Mouse (Mus musculus): ENCODE data around the gene Polr3gl. TPM values are rescaled to one million over a fixed set of nuclear protein-coding genes. Genes with fewer than 3 reads are reported as not detected.

Gene Polr3gl
- polyA plus RNA-seq, 1 experiment from 2014 or later, result 18.5 TPM

DNA sequence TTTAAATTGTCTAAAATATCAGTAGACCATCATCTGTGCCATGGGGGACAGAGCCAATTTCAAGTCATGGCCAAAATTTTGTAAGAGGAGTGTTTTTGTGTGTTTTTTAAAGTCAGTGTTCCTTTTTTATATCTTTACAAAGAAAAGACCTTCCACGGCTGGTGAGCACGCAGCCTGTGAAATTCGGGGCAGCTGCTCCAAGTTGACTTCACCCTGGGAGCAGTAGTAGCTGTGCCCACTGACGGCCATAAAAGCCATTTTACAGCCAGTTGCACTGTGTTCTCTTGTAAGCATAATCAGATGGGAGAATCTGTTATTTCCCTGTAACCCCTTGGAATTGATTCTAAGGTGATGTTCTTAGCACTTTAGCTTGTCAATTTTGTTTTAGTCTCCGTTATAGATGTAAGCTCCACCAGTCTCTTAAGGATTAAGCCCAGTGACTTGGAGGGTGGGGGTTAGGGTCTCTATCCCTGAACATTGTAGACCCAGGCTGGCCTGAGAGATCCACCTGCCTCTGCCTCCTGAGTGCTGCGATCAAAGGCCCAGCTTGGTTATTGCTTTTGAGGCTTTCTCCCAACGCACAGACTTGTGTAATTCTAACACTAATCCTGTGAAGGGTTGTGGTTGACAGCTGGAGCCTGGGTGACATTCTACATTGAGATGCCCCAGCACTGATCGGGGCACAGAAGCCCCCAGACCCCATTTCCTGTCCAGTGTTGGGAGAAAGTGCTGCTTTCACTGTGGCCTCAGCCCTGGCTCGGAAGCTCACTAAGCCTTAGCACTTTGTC is 32.9 kb downstream of the Polr3gl start:
- no peak for DNase-seq (ENCODE audit: low spot score)
- 87% methylated on average over 9 of the region's 9 CpGs for WGBS
- ATAC-seq (ENCODE audit: low FRiP score), result no peak
- no peak overlapping the region for H3K9ac ChIP-seq
- peaks cover 21% of the 10 kb centered on the region for H3K36me3 ChIP-seq (replicated peaks; ENCODE audit: control insufficient read depth, insufficient read depth)
- peaks cover 44% of the 10 kb centered on the region for H3K4me1 ChIP-seq (replicated peaks; ENCODE audit: control insufficient read depth, insufficient read depth, low read length)
- peak overlapping the region; percentile 85 for H3K4me2 ChIP-seq (replicated peaks)
- no peak overlapping the region for H3K27ac ChIP-seq
- H3K27me3 ChIP-seq (ENCODE audit: control insufficient read depth, insufficient read depth, low read length), result no peaks in the 10 kb centered on the region
- no peaks in the 10 kb centered on the region for H3K9me3 ChIP-seq (ENCODE audit: control insufficient read depth, low read length)
- peak overlapping the region; percentile 64 for H3K4me3 ChIP-seq (replicated peaks; ENCODE audit: low read length)

DNA sequence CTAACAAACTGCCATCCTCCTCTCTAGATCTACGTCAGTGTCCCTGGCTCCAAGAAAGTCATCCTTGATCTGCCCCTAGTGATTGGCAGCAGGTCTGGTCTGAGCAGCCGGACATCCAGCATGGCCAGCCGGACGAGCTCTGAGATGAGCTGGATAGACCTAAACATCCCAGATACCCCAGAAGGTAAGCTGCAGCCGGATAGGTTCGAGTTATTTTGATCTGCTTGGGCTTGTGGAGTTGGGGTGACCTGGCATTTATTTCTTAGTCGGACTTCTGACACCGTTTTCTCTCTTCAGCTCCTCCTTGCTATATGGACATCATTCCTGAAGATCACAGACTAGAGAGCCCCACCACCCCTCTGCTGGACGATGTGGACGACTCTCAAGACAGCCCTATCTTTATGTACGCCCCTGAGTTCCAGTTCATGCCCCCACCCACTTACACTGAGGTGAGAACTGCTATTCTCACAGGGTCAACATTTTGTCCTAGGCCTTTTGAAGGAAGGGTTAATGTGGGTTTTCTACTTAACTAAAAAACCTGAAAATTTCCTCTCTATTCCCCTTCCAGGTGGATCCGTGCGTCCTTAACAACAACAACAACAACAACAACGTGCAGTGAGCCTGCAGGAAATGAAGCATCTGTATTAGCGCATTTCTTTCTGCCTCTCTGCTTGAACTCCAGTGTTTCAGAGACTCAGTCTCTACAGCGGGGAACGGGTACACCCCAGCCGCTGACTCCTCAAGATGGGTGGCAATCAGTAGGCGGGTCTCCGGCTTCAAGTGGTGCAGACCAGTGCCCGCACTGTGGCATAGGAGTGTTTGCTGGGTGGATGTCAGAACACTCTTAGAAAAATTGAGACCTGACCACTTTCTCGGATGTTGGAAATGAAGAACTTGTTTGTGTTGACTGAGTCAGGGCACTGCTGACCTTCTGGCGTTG is 33.8 kb downstream of the Polr3gl start:
- WGBS, result 87% methylated on average over 23 of the region's 23 CpGs
- Histone ChIP-seq H3K9ac (peak overlapping the region; percentile 61), H3K4me1 (replicated peaks; ENCODE audit: control insufficient read depth, insufficient read depth, low read length) (peaks cover 44% of the 10 kb centered on the region), H3K36me3 (replicated peaks; ENCODE audit: control insufficient read depth, insufficient read depth) (peaks cover 21% of the 10 kb centered on the region), H3K27me3 (ENCODE audit: control insufficient read depth, insufficient read depth, low read length) (no peaks in the 10 kb centered on the region), H3K4me3 (replicated peaks; ENCODE audit: low read length) (peak overlapping the region; percentile 64), H3K9me3 (ENCODE audit: control insufficient read depth, low read length) (no peaks in the 10 kb centered on the region), H3K27ac (no peak overlapping the region), H3K4me2 (replicated peaks) (peak overlapping the region; percentile 85)
- ATAC-seq (ENCODE audit: low FRiP score) (no peak), DNase-seq (ENCODE audit: low spot score) (no peak)

DNA sequence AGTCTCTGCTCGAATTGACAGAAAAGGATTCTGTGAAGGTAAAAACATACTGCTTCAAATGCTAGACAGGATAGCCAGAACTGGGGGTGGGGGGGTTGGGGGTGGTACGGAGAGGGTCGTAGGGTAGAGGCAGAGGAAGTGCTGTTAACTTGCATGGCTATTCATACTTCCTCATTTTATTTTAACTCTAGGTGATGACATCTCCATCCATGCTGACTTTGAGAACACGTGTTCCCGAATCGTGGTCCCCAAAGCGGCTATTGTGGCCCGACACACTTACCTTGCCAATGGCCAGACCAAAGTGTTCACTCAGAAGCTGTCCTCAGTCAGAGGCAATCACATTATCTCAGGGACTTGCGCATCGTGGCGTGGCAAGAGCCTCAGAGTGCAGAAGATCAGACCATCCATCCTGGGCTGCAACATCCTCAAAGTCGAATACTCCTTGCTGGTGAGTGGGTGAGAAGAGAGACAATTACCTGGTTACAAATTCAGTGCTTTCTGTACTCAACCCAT is 34.5 kb downstream of the Polr3gl start:
- H3K4me3 ChIP-seq (replicated peaks; ENCODE audit: low read length), result peak overlapping the region; percentile 64
- H3K4me1 ChIP-seq (replicated peaks; ENCODE audit: control insufficient read depth, insufficient read depth, low read length), result peaks cover 44% of the 10 kb centered on the region
- peak overlapping the region; percentile 85 for H3K4me2 ChIP-seq (replicated peaks)
- H3K27me3 ChIP-seq (ENCODE audit: control insufficient read depth, insufficient read depth, low read length), result no peaks in the 10 kb centered on the region
- ATAC-seq (ENCODE audit: low FRiP score) (no peak), DNase-seq (ENCODE audit: low spot score) (no peak)
- no peaks in the 10 kb centered on the region for H3K9me3 ChIP-seq (ENCODE audit: control insufficient read depth, low read length)
- peak overlapping the region; percentile 61 for H3K9ac ChIP-seq
- WGBS, result 81% methylated on average over 12 of the region's 12 CpGs
- H3K36me3 ChIP-seq (replicated peaks; ENCODE audit: control insufficient read depth, insufficient read depth), result peaks cover 21% of the 10 kb centered on the region
- no peak overlapping the region for H3K27ac ChIP-seq

DNA sequence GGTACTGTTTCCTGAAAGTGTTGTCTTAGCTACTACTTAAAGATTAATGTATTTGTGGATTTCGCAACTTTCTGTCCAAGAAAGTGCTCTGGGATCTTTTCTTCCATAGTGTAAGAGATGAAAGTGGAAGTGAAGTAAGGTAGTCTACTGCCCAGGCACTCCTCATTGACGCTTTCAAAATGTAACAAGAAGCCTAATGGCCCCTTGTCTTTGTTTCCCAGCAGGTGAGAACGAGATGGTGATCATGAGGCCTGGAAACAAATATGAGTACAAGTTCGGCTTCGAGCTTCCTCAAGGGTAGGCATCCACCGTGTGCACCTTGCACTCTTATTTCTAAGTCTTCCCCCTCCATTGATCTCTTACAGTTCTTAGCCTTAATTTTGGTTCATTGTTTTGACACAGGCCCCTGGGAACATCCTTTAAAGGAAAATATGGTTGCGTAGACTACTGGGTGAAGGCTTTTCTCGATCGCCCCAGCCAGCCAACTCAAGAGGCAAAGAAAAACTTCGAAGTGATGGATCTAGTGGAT is 35.2 kb downstream of the Polr3gl start:
- H3K36me3 ChIP-seq (replicated peaks; ENCODE audit: control insufficient read depth, insufficient read depth), result peaks cover 21% of the 10 kb centered on the region
- WGBS, result 35% methylated on average over 10 of the region's 10 CpGs
- no peaks in the 10 kb centered on the region for H3K9me3 ChIP-seq (ENCODE audit: control insufficient read depth, low read length)
- ATAC-seq (ENCODE audit: low FRiP score) (no peak), DNase-seq (ENCODE audit: low spot score) (no peak)
- H3K27ac ChIP-seq, result no peak overlapping the region; the same call in 1 of the 2 replicates
- H3K4me2 ChIP-seq (replicated peaks), result peak overlapping the region; percentile 85
- peak overlapping the region; percentile 61 for H3K9ac ChIP-seq
- H3K4me3 ChIP-seq (replicated peaks; ENCODE audit: low read length), result peak overlapping the region; percentile 64
- peaks cover 44% of the 10 kb centered on the region for H3K4me1 ChIP-seq (replicated peaks; ENCODE audit: control insufficient read depth, insufficient read depth, low read length)
- H3K27me3 ChIP-seq (ENCODE audit: control insufficient read depth, insufficient read depth, low read length), result no peaks in the 10 kb centered on the region

DNA sequence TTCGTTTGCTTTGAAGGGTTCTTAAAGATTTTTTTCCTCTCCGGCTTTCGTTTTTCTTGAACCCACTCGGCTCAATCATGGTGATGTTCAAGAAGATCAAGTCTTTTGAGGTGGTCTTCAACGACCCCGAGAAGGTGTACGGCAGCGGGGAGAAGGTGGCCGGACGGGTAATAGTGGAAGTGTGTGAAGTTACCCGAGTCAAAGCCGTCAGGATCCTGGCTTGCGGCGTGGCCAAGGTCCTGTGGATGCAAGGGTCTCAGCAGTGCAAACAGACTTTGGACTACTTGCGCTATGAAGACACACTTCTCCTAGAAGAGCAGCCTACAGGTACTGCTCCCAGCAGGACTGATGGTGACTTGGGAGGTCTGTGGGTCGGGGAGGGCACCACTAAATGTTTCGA is 35.8 kb downstream of the Polr3gl start:
- Histone ChIP-seq H3K27ac (peak overlapping the region; percentile 66), H3K4me1 (replicated peaks; ENCODE audit: control insufficient read depth, insufficient read depth, low read length) (peaks cover 44% of the 10 kb centered on the region), H3K36me3 (replicated peaks; ENCODE audit: control insufficient read depth, insufficient read depth) (peaks cover 21% of the 10 kb centered on the region), H3K9me3 (ENCODE audit: control insufficient read depth, low read length) (no peaks in the 10 kb centered on the region), H3K4me2 (replicated peaks) (peak overlapping the region; percentile 85), H3K4me3 (replicated peaks; ENCODE audit: low read length) (peak overlapping the region; percentile 64), H3K9ac (peak overlapping the region; percentile 61), H3K27me3 (ENCODE audit: control insufficient read depth, insufficient read depth, low read length) (no peaks in the 10 kb centered on the region)
- ATAC-seq (ENCODE audit: low FRiP score) (no peak; the same call in 1 of the 2 replicates), DNase-seq (ENCODE audit: low spot score) (peak; percentile 36)
- 0% methylated on average over 17 of the region's 17 CpGs for WGBS

DNA sequence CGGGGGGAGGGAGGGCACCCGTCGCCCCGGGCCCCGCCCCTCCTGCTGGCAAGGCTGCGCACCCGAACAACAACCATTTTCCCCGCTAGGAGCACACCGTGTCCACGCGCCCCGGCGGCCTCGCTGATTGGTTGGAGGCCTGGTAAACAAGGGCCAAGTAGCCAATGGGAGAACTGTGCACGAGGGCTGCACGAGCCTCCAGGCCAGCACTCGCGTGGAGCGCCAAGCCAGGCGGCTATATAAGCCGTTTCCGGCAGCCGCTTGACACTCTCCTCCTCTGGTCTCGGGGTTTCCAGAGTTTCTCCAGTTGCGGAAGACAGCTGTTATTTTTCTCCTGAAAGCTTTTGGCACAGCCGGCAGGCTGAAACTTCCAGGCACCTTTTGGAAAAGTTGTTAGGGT is 36.3 kb downstream of the Polr3gl start, which contains the start of gene Txnip:
Txnip (plus strand) TSS at position 264 of the 400 bp plus-strand sequence.
- WGBS, result under 1% methylated on average over 26 of the region's 26 CpGs
- peaks cover 44% of the 10 kb centered on the region for H3K4me1 ChIP-seq (replicated peaks; ENCODE audit: control insufficient read depth, insufficient read depth, low read length)
- peak within 1 kb of the TSS; percentile 85 for H3K4me2 ChIP-seq (replicated peaks)
- peak; percentile 99 for ATAC-seq (ENCODE audit: low FRiP score)
- no peaks in the 10 kb centered on the region for H3K9me3 ChIP-seq (ENCODE audit: control insufficient read depth, low read length)
- peak within 1 kb of the TSS; percentile 64 for H3K9ac ChIP-seq
- H3K27me3 ChIP-seq (ENCODE audit: control insufficient read depth, insufficient read depth, low read length), result no peaks in the 10 kb centered on the region
- peak within 1 kb of the TSS; percentile 83 for H3K27ac ChIP-seq
- peaks cover 21% of the 10 kb centered on the region for H3K36me3 ChIP-seq (replicated peaks; ENCODE audit: control insufficient read depth, insufficient read depth)
- peak within 1 kb of the TSS; percentile 64 for H3K4me3 ChIP-seq (replicated peaks; ENCODE audit: low read length)
- peak; percentile 99 for DNase-seq (ENCODE audit: low spot score)

DNA sequence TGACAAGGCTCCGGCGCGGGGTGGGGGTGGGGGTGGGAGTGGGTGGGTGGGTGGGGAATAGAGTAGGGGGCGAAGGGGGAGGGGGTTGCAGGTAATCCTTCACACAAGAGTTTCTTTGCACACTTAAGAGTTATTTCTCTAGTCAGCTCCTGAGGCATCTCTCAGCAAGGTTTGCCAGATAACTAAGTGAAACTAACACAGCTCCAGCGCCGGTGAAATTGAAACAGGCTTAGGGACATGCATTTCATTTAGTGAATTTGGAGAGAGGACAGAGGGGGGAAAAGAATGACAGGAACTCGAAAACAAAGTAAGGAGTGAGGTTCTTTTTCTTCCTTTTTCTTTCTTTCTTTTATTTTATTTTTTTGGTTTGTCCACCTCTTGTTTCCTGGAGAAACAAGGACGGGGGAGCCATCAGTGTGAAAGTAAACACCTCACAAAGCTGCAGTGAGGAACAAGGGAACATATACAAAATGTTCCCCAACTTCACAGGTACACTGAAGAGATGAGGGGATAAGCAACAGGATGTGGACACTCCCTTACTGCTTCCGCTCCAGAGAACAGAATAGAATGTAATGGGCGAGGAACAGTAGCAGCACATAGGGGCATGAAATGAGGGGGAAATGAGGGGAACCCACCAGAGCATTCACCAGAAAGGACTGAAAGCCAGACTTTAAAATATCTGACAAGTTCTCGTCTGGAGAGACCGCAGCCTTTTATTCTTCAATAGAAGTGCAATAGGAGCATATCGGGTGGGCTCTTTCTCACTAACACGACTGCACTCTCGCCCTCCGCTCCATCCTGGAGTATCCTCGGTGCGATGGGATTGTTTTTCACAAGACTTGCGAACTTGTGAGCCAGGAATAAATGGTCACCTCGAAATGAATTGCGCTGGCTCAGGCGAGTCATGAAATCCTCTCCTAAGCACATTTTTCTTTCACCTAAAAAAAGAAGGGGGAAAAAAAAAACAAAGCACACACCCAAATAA is 37.0 kb downstream of the Polr3gl start:
- peak; percentile 32 for DNase-seq (ENCODE audit: low spot score)
- H3K4me3 ChIP-seq (replicated peaks; ENCODE audit: low read length), result peak overlapping the region; percentile 64
- peak overlapping the region; percentile 83 for H3K27ac ChIP-seq
- no peaks in the 10 kb centered on the region for H3K27me3 ChIP-seq (ENCODE audit: control insufficient read depth, insufficient read depth, low read length)
- H3K36me3 ChIP-seq (replicated peaks; ENCODE audit: control insufficient read depth, insufficient read depth), result peaks cover 21% of the 10 kb centered on the region
- peak overlapping the region; percentile 64 for H3K9ac ChIP-seq
- peak overlapping the region; percentile 85 for H3K4me2 ChIP-seq (replicated peaks)
- no peak for ATAC-seq (ENCODE audit: low FRiP score)
- 12% methylated on average over 22 of the region's 22 CpGs for WGBS
- peaks cover 43% of the 10 kb centered on the region for H3K4me1 ChIP-seq (replicated peaks; ENCODE audit: control insufficient read depth, insufficient read depth, low read length)
- H3K9me3 ChIP-seq (ENCODE audit: control insufficient read depth, low read length), result no peaks in the 10 kb centered on the region

DNA sequence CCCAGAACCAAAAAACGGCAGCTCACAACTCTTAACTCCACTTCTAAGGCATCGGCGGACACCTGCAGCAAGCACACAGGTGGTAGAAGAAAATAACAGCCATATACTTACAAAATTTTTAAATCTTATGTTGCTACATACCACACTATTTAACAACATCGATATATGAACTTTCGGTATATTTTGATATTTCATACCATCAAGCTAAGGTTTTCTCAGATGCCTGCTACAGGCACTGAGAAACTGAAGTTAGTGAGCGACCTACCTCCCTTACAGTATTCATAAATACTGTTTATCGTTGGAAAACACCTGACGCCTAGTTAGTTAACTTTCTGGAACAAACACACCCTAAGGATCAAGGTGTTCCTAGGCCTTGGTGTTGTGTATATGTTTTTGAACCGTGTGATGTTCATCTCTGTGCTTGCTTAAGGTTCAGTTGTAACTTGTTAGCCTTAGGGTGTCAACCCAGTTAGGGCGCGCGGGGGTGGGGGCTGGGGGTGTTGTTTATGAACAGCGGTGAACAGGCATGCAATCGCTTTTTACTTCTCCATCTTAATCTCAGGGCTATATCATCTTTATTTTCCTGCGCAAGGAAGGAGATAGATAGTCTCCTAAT is 37.9 kb downstream of the Polr3gl start:
- WGBS, result 89% methylated on average over 15 of the region's 15 CpGs
- no peak overlapping the region for H3K9ac ChIP-seq
- ATAC-seq (ENCODE audit: low FRiP score) (no peak), DNase-seq (ENCODE audit: low spot score) (no peak)
- peak overlapping the region; percentile 85 for H3K4me2 ChIP-seq (replicated peaks)
- H3K9me3 ChIP-seq (ENCODE audit: control insufficient read depth, low read length), result no peaks in the 10 kb centered on the region
- no peak overlapping the region for H3K27ac ChIP-seq
- no peak overlapping the region for H3K4me3 ChIP-seq (replicated peaks; ENCODE audit: low read length)
- peaks cover 17% of the 10 kb centered on the region for H3K36me3 ChIP-seq (replicated peaks; ENCODE audit: control insufficient read depth, insufficient read depth)
- no peaks in the 10 kb centered on the region for H3K27me3 ChIP-seq (ENCODE audit: control insufficient read depth, insufficient read depth, low read length)
- peaks cover 36% of the 10 kb centered on the region for H3K4me1 ChIP-seq (replicated peaks; ENCODE audit: control insufficient read depth, insufficient read depth, low read length)
